33 mouse cellular contexts compared by ENCODE assay signal in genomic region chr2:128793958-128794357, GRCm38 (mm10).
"Had no signal": no experiment of that assay in that cellular context is flagged by ENCODE, and none has a peak within 500 bp of the region (broad histone marks: within the 10 kb centered on the region; RNA-seq: fewer than 3 reads in every experiment).

No protein-coding gene starts in this region.

- H3K4me1 ChIP-seq: hindbrain, embryonic 12.5 days; hindbrain, embryonic 13.5 days; hindbrain, embryonic 15.5 days; kidney, embryonic 15.5 days had no signal

- H3K4me3 ChIP-seq: heart, adult 2 months; heart, embryonic 10.5 days; heart, embryonic 12.5 days; heart, embryonic 13.5 days; heart, embryonic 15.5 days; hindbrain, embryonic 10.5 days; hindbrain, embryonic 12.5 days; hindbrain, embryonic 13.5 days; hindbrain, embryonic 15.5 days; kidney, embryonic 15.5 days; layer of hippocampus, adult 2 months; left cerebral cortex, adult 2 months had no signal

- H3K9me3 ChIP-seq: heart, embryonic 10.5 days; heart, embryonic 12.5 days; heart, embryonic 13.5 days; heart, embryonic 15.5 days; hindbrain, embryonic 10.5 days; hindbrain, embryonic 12.5 days; hindbrain, embryonic 13.5 days; hindbrain, embryonic 15.5 days; kidney, embryonic 15.5 days had no signal

- H3K4me2 ChIP-seq: heart, embryonic 11.5 days; heart, embryonic 12.5 days; heart, embryonic 13.5 days; heart, embryonic 15.5 days; hindbrain, embryonic 12.5 days; hindbrain, embryonic 13.5 days; hindbrain, embryonic 14.5 days; hindbrain, embryonic 15.5 days; kidney, embryonic 15.5 days had no signal

- H3K36me3 ChIP-seq: hindbrain, embryonic 12.5 days; hindbrain, embryonic 13.5 days; hindbrain, embryonic 15.5 days had no signal

- ATAC-seq: hindbrain, embryonic 16.5 days; hindbrain, postnatal 0 days; inflammation-experienced regulatory T-cells, adult 6 months had no signal

- H3K27ac ChIP-seq: heart, adult 2 months; heart, embryonic 10.5 days; heart, embryonic 13.5 days; heart, embryonic 15.5 days; hindbrain, embryonic 10.5 days; hindbrain, embryonic 12.5 days; hindbrain, embryonic 13.5 days; hindbrain, embryonic 14.5 days; hindbrain, embryonic 15.5 days; hindbrain, postnatal 0 days; kidney, embryonic 15.5 days; layer of hippocampus, adult 2 months; left cerebral cortex, adult 2 months had no signal

- H3K27me3 ChIP-seq: heart, embryonic 12.5 days; heart, embryonic 13.5 days; heart, embryonic 15.5 days; hindbrain, embryonic 12.5 days; hindbrain, embryonic 13.5 days; hindbrain, embryonic 15.5 days; kidney, embryonic 15.5 days had no signal

- H3K9ac ChIP-seq: heart, embryonic 12.5 days; heart, embryonic 13.5 days; heart, embryonic 15.5 days; hindbrain, embryonic 12.5 days; hindbrain, embryonic 13.5 days; hindbrain, embryonic 14.5 days; hindbrain, embryonic 15.5 days; kidney, embryonic 15.5 days had no signal

- DNase-seq: heart, adult 2 months; heart, postnatal 10 days; heart, postnatal 14 days; heart, postnatal 36 days; heart, postnatal 4 days; kidney, adult 11 months; kidney, adult 18-20 months; kidney, adult 2 months; kidney, adult 8-10 months; kidney, adult 9 months; kidney, postnatal 10 days; kidney, postnatal 14 days; kidney, postnatal 25 days; kidney, postnatal 36 days; kidney, postnatal 4 days; layer of hippocampus, adult 9-11 months; layer of hippocampus, postnatal 36 days had no signal
